Mouse (Mus musculus) telencephalon, adult 2 months (tissue): ENCODE measurements around the gene Dnmt1.

Experiments used
- DNase-seq: peaks from one replicate; pipeline ENCODE4 v3.0.0-alpha.2; 2011; ENCODE audit warnings: low read depth, low spot score

The Dnmt1 gene

GRCm38 (mm10) chr9:20976961-20977689 is 17.4 kb upstream of the Dnmt1 start:
- no peak for DNase-seq

- DNase-seq: no peak
These were observed 16.7 kb upstream of the Dnmt1 start, which contains the start of gene S1pr2 for GRCm38 (mm10) chr9:20976216-20976960. S1pr2 (minus strand) TSS chr9:20976781.

GRCm38 (mm10) chr9:20975431-20976215 is 15.9 kb upstream of the Dnmt1 start:
- DNase-seq: no peak

GRCm38 (mm10) chr9:20973682-20974075 is 14.0 kb upstream of the Dnmt1 start:
- DNase-seq: no peak

- DNase-seq: no peak
These were observed 13.5 kb upstream of the Dnmt1 start for GRCm38 (mm10) chr9:20973001-20973681.

GRCm38 (mm10) chr9:20972141-20972992 is 12.7 kb upstream of the Dnmt1 start:
- no peak for DNase-seq

GRCm38 (mm10) chr9:20971751-20972140 is 12.1 kb upstream of the Dnmt1 start:
- no peak for DNase-seq

- DNase-seq: no peak
These were observed 7.1 kb upstream of the Dnmt1 start for GRCm38 (mm10) chr9:20966747-20967146.

- DNase-seq: no peak
These were observed 6.3 kb upstream of the Dnmt1 start for GRCm38 (mm10) chr9:20966008-20966407.

GRCm38 (mm10) chr9:20965606-20966005 is 5.9 kb upstream of the Dnmt1 start:
- DNase-seq: no peak

GRCm38 (mm10) chr9:20961557-20961956 is 1.9 kb upstream of the Dnmt1 start:
- no peak for DNase-seq

- no peak for DNase-seq
These were observed 2.7 kb downstream of the Dnmt1 start for GRCm38 (mm10) chr9:20956989-20957388.

GRCm38 (mm10) chr9:20952520-20953227 is 7.0 kb downstream of the Dnmt1 start:
- DNase-seq: peak; percentile 97

- no peak for DNase-seq
These were observed 7.6 kb downstream of the Dnmt1 start for GRCm38 (mm10) chr9:20951966-20952519.

- no peak for DNase-seq
These were observed 8.2 kb downstream of the Dnmt1 start for GRCm38 (mm10) chr9:20951441-20951840.

- DNase-seq: no peak
These were observed 9.3 kb downstream of the Dnmt1 start for GRCm38 (mm10) chr9:20950419-20950818.

GRCm38 (mm10) chr9:20946066-20946880 is 13.4 kb downstream of the Dnmt1 start:
- no peak for DNase-seq

GRCm38 (mm10) chr9:20944697-20945370 is 14.9 kb downstream of the Dnmt1 start:
- DNase-seq: no peak
